Mouse (Mus musculus): Measurements from ENCODE around the gene BC037034. TPM values are rescaled to one million over a fixed set of nuclear protein-coding genes. Genes with fewer than 3 reads are reported as not detected.

Gene BC037034
- polyA plus RNA-seq, 1 experiment from 2014 or later: 2.4 TPM

DNA sequence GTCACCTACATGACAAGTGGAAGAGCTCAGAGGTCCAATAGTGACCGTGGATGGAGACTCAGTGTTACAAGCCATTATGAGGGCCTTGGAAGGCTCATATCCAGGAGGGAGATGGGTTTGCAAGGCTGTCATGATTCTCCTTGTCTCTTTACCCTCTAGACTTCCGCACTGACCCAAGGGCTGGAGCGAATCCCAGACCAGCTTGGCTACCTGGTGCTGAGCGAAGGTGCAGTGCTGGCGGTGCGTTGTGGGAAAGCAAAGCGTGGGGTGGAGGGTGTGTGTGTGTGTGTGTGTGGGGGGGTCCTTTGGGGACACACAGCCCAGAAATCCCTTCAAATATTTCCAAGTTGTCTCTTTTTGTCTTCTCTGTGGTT, 7.8 kb downstream of the BC037034 start:
- Histone ChIP-seq H3K27ac (replicated peaks) (peak overlapping the region; percentile 78), H3K9me3 (ENCODE audit: control insufficient read depth, low read length) (no peaks in the 10 kb centered on the region), H3K4me1 (replicated peaks; ENCODE audit: control insufficient read depth, insufficient read depth) (0 out of 2 replicates have a peak, but pooled peaks cover 5% of the 10 kb centered on the region), H3K9ac (ENCODE audit: low read length) (peak overlapping the region; percentile 70), H3K4me3 (ENCODE audit: low read depth, low read length) (peak overlapping the region; percentile 74), H3K4me2 (replicated peaks; ENCODE audit: low read depth) (peak overlapping the region; percentile 84), H3K27me3 (ENCODE audit: control insufficient read depth, insufficient read depth, low read length) (no peaks in the 10 kb centered on the region), H3K36me3 (ENCODE audit: control insufficient read depth, insufficient read depth, low read length) (peaks cover 10% of the 10 kb centered on the region; the same call in 1 of the 2 replicates)
- TF ChIP-seq CTCF (IDR thresholded peaks at IDR 0.05; ENCODE audit: low read depth) (no peak), EP300 (optimal IDR thresholded peaks at IDR 0.05) (no peak)
- DNase-seq (ENCODE audit: low spot score): no peak
- ATAC-seq (ENCODE audit: low FRiP score, low TSS enrichment): 0 out of 2 replicates have a peak, but pooled peaks have one; percentile 2
- 12% methylated on average over 7 of the region's 7 CpGs for WGBS

DNA sequence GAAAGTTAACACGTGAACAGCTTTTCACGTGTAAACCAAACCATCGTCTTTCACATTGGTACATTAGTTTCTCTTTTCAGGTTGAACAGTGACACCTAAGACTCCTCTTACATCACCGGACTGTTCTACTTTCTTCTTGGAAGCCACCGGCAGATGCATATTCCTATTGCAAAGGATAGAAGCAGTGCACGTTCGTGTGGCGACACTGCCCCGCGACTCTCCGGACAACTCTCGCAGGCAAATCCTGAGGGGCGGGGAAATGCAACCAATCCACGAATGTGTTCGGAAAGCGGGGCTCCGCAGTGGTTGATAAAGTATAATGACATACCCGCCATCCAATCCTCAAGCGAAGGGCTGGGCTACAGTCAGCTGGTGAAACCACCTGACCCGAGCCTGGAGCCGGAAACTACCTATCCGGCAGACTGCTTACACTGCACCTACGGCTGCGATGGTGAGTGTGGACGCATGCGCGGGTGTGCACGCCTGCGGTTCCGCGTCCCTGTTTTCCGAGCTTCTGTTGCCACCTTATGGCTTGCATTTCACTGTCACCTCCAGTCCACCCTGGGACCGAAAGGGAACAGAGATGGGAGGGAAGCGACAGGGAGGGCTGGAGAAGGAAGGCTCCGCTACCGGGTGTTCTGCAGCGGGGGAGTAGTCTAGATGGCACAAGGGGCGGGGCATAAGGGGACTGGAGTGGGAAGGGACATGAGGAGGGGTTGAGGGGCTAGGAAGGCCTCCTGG, 8.3 kb downstream of the BC037034 start, which contains the start of gene Lamtor4:
Gene Lamtor4, plus strand, starts transcription at position 130 of the 741 bp plus-strand sequence.
- peak within 1 kb of the TSS; percentile 78 for H3K27ac ChIP-seq (replicated peaks)
- H3K4me2 ChIP-seq (replicated peaks; ENCODE audit: low read depth): peak within 1 kb of the TSS; percentile 84
- peak within 1 kb of the TSS; percentile 70 for H3K9ac ChIP-seq (ENCODE audit: low read length)
- under 1% methylated on average over 38 of the region's 38 CpGs for WGBS
- no peaks in the 10 kb centered on the region for H3K27me3 ChIP-seq (ENCODE audit: control insufficient read depth, insufficient read depth, low read length)
- peak; percentile 33 for TF ChIP-seq CTCF (IDR thresholded peaks at IDR 0.05; ENCODE audit: low read depth)
- no peak for TF ChIP-seq EP300 (optimal IDR thresholded peaks at IDR 0.05)
- DNase-seq (ENCODE audit: low spot score): peak; percentile 95
- H3K36me3 ChIP-seq (ENCODE audit: control insufficient read depth, insufficient read depth, low read length): peaks cover 10% of the 10 kb centered on the region; the same call in 1 of the 2 replicates
- H3K9me3 ChIP-seq (ENCODE audit: control insufficient read depth, low read length): no peaks in the 10 kb centered on the region
- ATAC-seq (ENCODE audit: low FRiP score, low TSS enrichment): peak; percentile 100
- peak within 1 kb of the TSS; percentile 74 for H3K4me3 ChIP-seq (ENCODE audit: low read depth, low read length)
- 0 out of 2 replicates have a peak, but pooled peaks cover 5% of the 10 kb centered on the region for H3K4me1 ChIP-seq (replicated peaks; ENCODE audit: control insufficient read depth, insufficient read depth)

DNA sequence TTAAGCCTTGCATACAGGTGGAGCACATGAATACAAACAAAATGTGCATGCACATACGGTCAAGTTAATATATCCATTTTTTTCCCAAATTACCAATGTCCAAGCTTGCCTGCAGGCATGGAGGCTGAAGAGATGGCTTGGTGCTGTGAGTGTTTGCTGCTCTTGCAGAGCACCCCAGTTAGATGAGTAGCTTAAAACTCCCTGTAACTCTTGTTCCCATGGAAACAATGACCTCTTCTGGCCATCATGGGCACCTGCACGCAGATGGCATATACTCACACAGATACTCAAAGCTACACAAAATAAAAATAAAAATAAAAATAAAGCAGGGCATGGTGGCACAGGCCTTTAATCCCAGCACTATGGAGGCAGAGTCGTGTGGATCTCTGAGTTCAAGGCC, 10.8 kb downstream of the BC037034 start:
- H3K9me3 ChIP-seq (ENCODE audit: control insufficient read depth, low read length): no peaks in the 10 kb centered on the region
- no peak overlapping the region for H3K27ac ChIP-seq (replicated peaks)
- no peaks in the 10 kb centered on the region for H3K27me3 ChIP-seq (ENCODE audit: control insufficient read depth, insufficient read depth, low read length)
- H3K9ac ChIP-seq (ENCODE audit: low read length): no peak overlapping the region
- H3K4me2 ChIP-seq (replicated peaks; ENCODE audit: low read depth): no peak overlapping the region
- ATAC-seq (ENCODE audit: low FRiP score, low TSS enrichment) (no peak), DNase-seq (ENCODE audit: low spot score) (no peak)
- 89% methylated on average over 3 of the region's 3 CpGs for WGBS
- no peaks in the 10 kb centered on the region for H3K36me3 ChIP-seq (ENCODE audit: control insufficient read depth, insufficient read depth, low read length)
- no peak overlapping the region for H3K4me3 ChIP-seq (ENCODE audit: low read depth, low read length)
- peak; percentile 16; the same call in 1 of the 2 replicates for TF ChIP-seq CTCF (IDR thresholded peaks at IDR 0.05; ENCODE audit: low read depth)
- no peak for TF ChIP-seq EP300 (optimal IDR thresholded peaks at IDR 0.05)
- H3K4me1 ChIP-seq (replicated peaks; ENCODE audit: control insufficient read depth, insufficient read depth): 0 out of 2 replicates have a peak, but pooled peaks cover 5% of the 10 kb centered on the region

DNA sequence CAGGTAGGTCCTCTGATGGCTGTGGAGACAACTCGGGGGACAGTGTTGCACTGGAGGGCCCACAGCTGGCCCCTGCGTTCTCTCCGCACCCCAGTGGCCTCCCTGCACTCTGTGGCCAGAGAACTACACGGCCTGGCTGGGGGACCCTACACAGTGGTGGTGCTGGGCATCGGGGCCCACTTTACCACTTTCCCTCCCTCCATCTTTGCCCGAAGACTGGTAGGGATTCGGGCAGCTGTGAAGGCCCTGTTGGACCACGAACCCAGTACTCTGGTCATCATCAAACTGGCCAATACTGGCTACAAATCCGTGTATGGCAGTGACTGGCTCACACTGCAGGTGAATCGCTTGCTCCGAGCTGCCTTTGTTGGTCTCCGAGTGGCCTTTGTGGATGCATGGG, 12.7 kb downstream of the BC037034 start:
- H3K4me3 ChIP-seq (ENCODE audit: low read depth, low read length): no peak overlapping the region
- WGBS: 88% methylated on average over 12 of the region's 12 CpGs

DNA sequence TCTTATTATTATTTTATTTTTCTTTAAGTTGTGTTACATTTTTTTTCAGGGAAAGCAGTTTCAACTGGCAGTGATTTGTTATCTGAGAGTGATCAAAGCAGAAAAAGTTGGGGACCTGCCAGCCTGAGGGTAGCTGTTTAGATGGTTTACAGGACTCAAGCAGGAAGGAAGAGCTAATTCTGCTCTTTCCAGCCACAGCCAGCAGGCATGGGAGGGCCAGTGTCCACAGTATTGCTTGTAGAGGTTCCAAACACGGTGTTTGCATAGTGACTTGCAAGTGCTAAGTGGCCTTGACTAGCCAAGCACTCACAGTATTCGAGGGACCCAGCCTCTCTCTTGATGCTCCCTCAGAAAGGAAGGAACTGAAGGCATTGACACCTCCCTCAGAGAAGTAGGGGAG, 22.3 kb downstream of the BC037034 start:
- Histone ChIP-seq H3K4me3 (ENCODE audit: low read depth, low read length) (no peak overlapping the region), H3K4me1 (replicated peaks; ENCODE audit: control insufficient read depth, insufficient read depth) (no peaks in the 10 kb centered on the region), H3K4me2 (replicated peaks; ENCODE audit: low read depth) (no peak overlapping the region), H3K9me3 (ENCODE audit: control insufficient read depth, low read length) (no peaks in the 10 kb centered on the region), H3K27me3 (ENCODE audit: control insufficient read depth, insufficient read depth, low read length) (no peaks in the 10 kb centered on the region), H3K36me3 (ENCODE audit: control insufficient read depth, insufficient read depth, low read length) (no peaks in the 10 kb centered on the region), H3K9ac (ENCODE audit: low read length) (no peak overlapping the region), H3K27ac (replicated peaks) (no peak overlapping the region)
- ATAC-seq (ENCODE audit: low FRiP score, low TSS enrichment) (peak; percentile 42; the same call in 1 of the 2 replicates), DNase-seq (ENCODE audit: low spot score) (no peak)
- WGBS: 30% methylated on average over 2 of the region's 2 CpGs
- no peak for TF ChIP-seq EP300 (optimal IDR thresholded peaks at IDR 0.05)

More for the DNA sequence above, 12.7 kb downstream of the BC037034 start:
- DNase-seq (ENCODE audit: low spot score) (no peak), ATAC-seq (ENCODE audit: low FRiP score, low TSS enrichment) (no peak)
- H3K4me1 ChIP-seq (replicated peaks; ENCODE audit: control insufficient read depth, insufficient read depth): 0 out of 2 replicates have a peak, but pooled peaks cover 2% of the 10 kb centered on the region
- H3K9ac ChIP-seq (ENCODE audit: low read length): no peak overlapping the region
- no peaks in the 10 kb centered on the region for H3K9me3 ChIP-seq (ENCODE audit: control insufficient read depth, low read length)
- H3K27me3 ChIP-seq (ENCODE audit: control insufficient read depth, insufficient read depth, low read length): no peaks in the 10 kb centered on the region
- TF ChIP-seq EP300 (optimal IDR thresholded peaks at IDR 0.05) (no peak), CTCF (IDR thresholded peaks at IDR 0.05; ENCODE audit: low read depth) (no peak)
- no peak overlapping the region for H3K4me2 ChIP-seq (replicated peaks; ENCODE audit: low read depth)
- no peak overlapping the region for H3K27ac ChIP-seq (replicated peaks)
- no peaks in the 10 kb centered on the region for H3K36me3 ChIP-seq (ENCODE audit: control insufficient read depth, insufficient read depth, low read length)

DNA sequence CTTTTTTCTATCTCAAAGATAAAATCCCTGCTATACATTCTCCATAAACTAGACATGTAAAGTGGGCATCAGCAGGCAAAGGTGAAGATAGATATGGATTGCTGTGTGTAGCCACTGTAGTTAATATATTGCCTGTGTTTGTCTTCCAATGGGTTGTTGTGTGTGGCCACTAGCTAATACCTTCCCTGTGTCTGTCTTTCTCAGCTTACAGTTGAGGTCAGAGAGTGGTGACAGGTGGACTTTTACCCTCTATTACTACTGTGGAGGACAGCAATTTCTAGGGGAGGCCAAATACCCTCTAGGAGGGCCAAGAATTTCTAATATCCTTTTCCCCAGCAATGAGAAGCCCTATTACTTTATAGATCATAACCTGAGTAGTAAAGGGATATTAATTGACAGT, 29.6 kb downstream of the BC037034 start:
- DNase-seq (ENCODE audit: low spot score): no peak

More for the DNA sequence above, 29.6 kb downstream of the BC037034 start:
- H3K27me3 ChIP-seq (ENCODE audit: control insufficient read depth, insufficient read depth, low read length): no peaks in the 10 kb centered on the region
- no peak overlapping the region for H3K9ac ChIP-seq (ENCODE audit: low read length)
- no peaks in the 10 kb centered on the region for H3K4me1 ChIP-seq (replicated peaks; ENCODE audit: control insufficient read depth, insufficient read depth)
- H3K36me3 ChIP-seq (ENCODE audit: control insufficient read depth, insufficient read depth, low read length): no peaks in the 10 kb centered on the region
- no peaks in the 10 kb centered on the region for H3K9me3 ChIP-seq (ENCODE audit: control insufficient read depth, low read length)
- TF ChIP-seq CTCF (IDR thresholded peaks at IDR 0.05; ENCODE audit: low read depth) (no peak), EP300 (optimal IDR thresholded peaks at IDR 0.05) (no peak)
- H3K27ac ChIP-seq (replicated peaks): no peak overlapping the region
- H3K4me3 ChIP-seq (ENCODE audit: low read depth, low read length): no peak overlapping the region
- H3K4me2 ChIP-seq (replicated peaks; ENCODE audit: low read depth): no peak overlapping the region
- ATAC-seq (ENCODE audit: low FRiP score, low TSS enrichment): no peak
